In genomic region chr17:51144983-51145382, GRCm38 (mm10) we compare ENCODE assay signal across 18 mouse cellular contexts. TPM values are rescaled to one million over a fixed set of nuclear protein-coding genes. Genes with fewer than 3 reads are reported as not detected.
DNase-seq lines count a peak whose midpoint lies in the region; ATAC-seq and TF ChIP-seq lines count a peak whose summit lies in the region.
"Had no signal": no experiment of that assay in that cellular context is flagged by ENCODE, and none has a peak within 500 bp of the region (broad histone marks: within the 10 kb centered on the region; RNA-seq: fewer than 3 reads in every experiment).

No protein-coding gene starts in this region.

- WGBS in kidney, adult 2 months: 66% methylated on average over 4 of the region's 4 CpGs
- WGBS in kidney, embryonic 16.5 days: 81% methylated on average over 4 of the region's 4 CpGs
- 71% methylated on average over 4 of the region's 4 CpGs for WGBS in intestine, embryonic 16.5 days

- no peak for ATAC-seq in kidney, embryonic 16.5 days (ENCODE audit: low FRiP score, low TSS enrichment)
- ATAC-seq in intestine, embryonic 16.5 days: peak; percentile 93
- ATAC-seq: forebrain, embryonic 13.5 days; forebrain, postnatal 0 days had no signal

- H3K9ac ChIP-seq in kidney, embryonic 16.5 days (replicated peaks; ENCODE audit: low read length): no peak overlapping the region
- no peak overlapping the region for H3K9ac ChIP-seq in intestine, embryonic 16.5 days (ENCODE audit: low read depth, low read length)
- H3K9ac ChIP-seq: embryonic facial prominence, embryonic 13.5 days; forebrain, embryonic 13.5 days; forebrain, postnatal 0 days; heart, embryonic 12.5 days; hindbrain, embryonic 14.5 days had no signal

- H3K27ac ChIP-seq in kidney, adult 2 months (ENCODE audit: insufficient read depth, low read depth, low read length): no peak overlapping the region
- H3K27ac ChIP-seq in kidney, embryonic 16.5 days (ENCODE audit: low read length): no peak overlapping the region
- H3K27ac ChIP-seq in intestine, embryonic 16.5 days (ENCODE audit: low read length): no peak overlapping the region
- H3K27ac ChIP-seq: embryonic facial prominence, embryonic 13.5 days; forebrain, embryonic 13.5 days; heart, adult 2 months; hindbrain, embryonic 10.5 days; hindbrain, embryonic 14.5 days had no signal

- no peak overlapping the region for H3K4me3 ChIP-seq in kidney, adult 2 months (ENCODE audit: insufficient read depth, low read depth, low read length)
- H3K4me3 ChIP-seq in kidney, embryonic 16.5 days (ENCODE audit: low read length): no peak overlapping the region
- H3K4me3 ChIP-seq in intestine, embryonic 16.5 days (ENCODE audit: low read length): no peak overlapping the region
- H3K4me3 ChIP-seq: embryonic facial prominence, embryonic 13.5 days; forebrain, embryonic 13.5 days; heart, adult 2 months; heart, embryonic 12.5 days; hindbrain, embryonic 10.5 days had no signal

- H3K4me1 ChIP-seq in kidney, adult 2 months (ENCODE audit: control insufficient read depth, insufficient read depth, low read length): 0 out of 2 replicates have a peak, but pooled peaks cover 2% of the 10 kb centered on the region
- H3K4me1 ChIP-seq in kidney, embryonic 16.5 days (ENCODE audit: insufficient read depth, low read length): no peaks in the 10 kb centered on the region
- H3K4me1 ChIP-seq in intestine, embryonic 16.5 days (ENCODE audit: control insufficient read depth, insufficient read depth, low read length): no peaks in the 10 kb centered on the region
- H3K4me1 ChIP-seq: embryonic facial prominence, embryonic 13.5 days; forebrain, embryonic 13.5 days; heart, embryonic 12.5 days; hindbrain, embryonic 10.5 days had no signal

- H3K4me2 ChIP-seq in kidney, embryonic 16.5 days (replicated peaks; ENCODE audit: low read depth, low read length): no peak overlapping the region
- H3K4me2 ChIP-seq in intestine, embryonic 16.5 days (ENCODE audit: low read depth, low read length): no peak overlapping the region
- H3K4me2 ChIP-seq: embryonic facial prominence, embryonic 13.5 days; forebrain, embryonic 13.5 days; heart, embryonic 12.5 days; hindbrain, embryonic 14.5 days had no signal

- DNase-seq in kidney, adult 2 months: peak; percentile 83
- DNase-seq in kidney, postnatal 25 days: peak; percentile 23 to 55
- DNase-seq in thymus, postnatal 0 days (ENCODE audit: low spot score): no peak
- DNase-seq in T-cell, adult 2 months (ENCODE audit: low spot score): no peak
- DNase-seq: adrenal gland, postnatal 10 days; cerebellum, adult 11-12 months; cerebellum, adult 9-10 months; cerebellum, postnatal 36 days; forebrain, postnatal 0 days; gastrocnemius, postnatal 14 days; heart, adult 2 months had no signal

- TF ChIP-seq CTCF in kidney, adult 2 months (conservative IDR thresholded peaks at IDR 0.05; ENCODE audit: insufficient read depth, insufficient read length, low read depth, low read length): no peak

- no peaks in the 10 kb centered on the region for H3K36me3 ChIP-seq in kidney, adult 2 months (ENCODE audit: control insufficient read depth, insufficient read depth, low read length)
- H3K36me3 ChIP-seq in kidney, embryonic 16.5 days (ENCODE audit: insufficient read depth, low read length): no peaks in the 10 kb centered on the region
- H3K36me3 ChIP-seq in intestine, embryonic 16.5 days (ENCODE audit: control insufficient read depth, insufficient read depth, low read length): no peaks in the 10 kb centered on the region
- H3K36me3 ChIP-seq: embryonic facial prominence, embryonic 13.5 days; heart, embryonic 12.5 days; hindbrain, embryonic 10.5 days had no signal

- TF ChIP-seq POLR2A in kidney, adult 2 months (IDR thresholded peaks at IDR 0.05; ENCODE audit: low read depth, low read length): no peak

- H3K9me3 ChIP-seq in kidney, embryonic 16.5 days (ENCODE audit: low read length): no peaks in the 10 kb centered on the region
- H3K9me3 ChIP-seq in intestine, embryonic 16.5 days (ENCODE audit: control insufficient read depth, low read length): no peaks in the 10 kb centered on the region
- H3K9me3 ChIP-seq: embryonic facial prominence, embryonic 13.5 days; forebrain, embryonic 13.5 days; heart, embryonic 12.5 days; hindbrain, embryonic 10.5 days had no signal

- no peaks in the 10 kb centered on the region for H3K27me3 ChIP-seq in kidney, adult 2 months (replicated peaks; ENCODE audit: control insufficient read depth, insufficient read depth, low read length)
- H3K27me3 ChIP-seq in kidney, embryonic 16.5 days (ENCODE audit: insufficient read depth, low read length): no peaks in the 10 kb centered on the region
- no peaks in the 10 kb centered on the region for H3K27me3 ChIP-seq in intestine, embryonic 16.5 days (replicated peaks; ENCODE audit: control insufficient read depth, insufficient read depth, low read length)
- H3K27me3 ChIP-seq: embryonic facial prominence, embryonic 13.5 days; forebrain, embryonic 13.5 days; heart, embryonic 12.5 days had no signal

RNA-seq across cellular contexts. Expression of gene Tbc1d5, which starts 34.2 kb away (rescaled TPM):
- 11.2 and 11.7 TPM in 2 replicates for polyA plus RNA-seq in kidney, adult 2 months (2012; rRNA removed)
- 12.2 and 13.6 TPM in 2 replicates for polyA plus RNA-seq in kidney, embryonic 16.5 days (2015; fragmentation: Nextera tagmentation; extraction: Ambion mirVana)
- polyA plus RNA-seq in intestine, embryonic 16.5 days (2015; fragmentation: Nextera tagmentation; extraction: Ambion mirVana): 10.2 and 10.4 TPM in 2 replicates
- 4.8 and 4.9 TPM in 2 replicates for polyA plus RNA-seq in thymus, postnatal 0 days (2015; fragmentation: Nextera tagmentation; extraction: Ambion mirVana)

Comparison
In these comparisons a context has a peak if more than half of its experiments do, and no peak if none do; other contexts are left out.
1. DNase-seq: peak in kidney, adult 2 months (single experiment) and kidney, postnatal 25 days (2 of 2); none in thymus, postnatal 0 days (single experiment) and T-cell, adult 2 months (single experiment).